Mouse (Mus musculus) stomach, postnatal 0 days (tissue): ENCODE measurements around the gene Vmn1r115.
"Not testable (repeated sequence)": the region's sequence is repeated elsewhere in the genome, so short reads cannot be mapped to it uniquely, and the experiment has no call there.

Experiments used
- CTCF ChIP-seq: IDR thresholded peaks from 2 replicates; pipeline ENCODE4 v1.5.1; 2016; ENCODE audit warnings: antibody characterized with exemption, low read depth, mild to moderate bottlenecking, moderate library complexity
- EP300 ChIP-seq: optimal IDR thresholded peaks from 2 replicates; pipeline ENCODE3; 2016; ENCODE audit warnings: antibody characterized with exemption

DNA sequence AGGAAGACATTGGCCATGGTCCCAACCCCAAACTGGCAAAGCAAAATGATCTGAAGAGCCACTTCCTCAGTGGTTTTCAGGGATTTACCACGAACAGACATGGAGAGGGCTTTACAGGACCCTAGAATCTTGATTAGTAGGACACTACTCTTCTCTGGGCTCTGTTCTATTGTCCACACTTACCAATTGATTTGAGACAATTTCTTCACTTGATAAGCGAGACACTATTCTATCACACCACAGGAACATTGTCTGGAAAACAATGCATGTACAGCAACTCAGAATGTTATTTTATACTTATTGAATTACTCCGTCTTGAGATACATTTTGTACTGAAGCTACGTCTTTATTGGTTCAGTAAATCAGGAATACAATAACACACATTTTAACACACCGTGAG, 32.7 kb downstream of the Vmn1r115 start, which contains the start of gene Vmn1r114:
- TF ChIP-seq CTCF, EP300: not testable (repeated sequence)
